Mouse (Mus musculus) MEL (cell line): ENCODE data around the gene Adgrg5. TPM values are rescaled to one million over a fixed set of nuclear protein-coding genes. Genes with fewer than 3 reads are reported as not detected.
A peak's percentile ranks its signal among the peaks of the same experiment; 100 is the strongest.

Source experiments
- DNase-seq: peaks from one replicate; pipeline ENCODE4 v3.0.0; 2011; ENCODE audit warnings: low read depth, low spot score
- H3K27ac ChIP-seq: 2 replicates; pipeline ENCODE4 v1.5.1; 2012; ENCODE audit warnings: low read depth, mild to moderate bottlenecking, control low read depth, low read length, moderate library complexity; ENCODE audit not compliant: control insufficient read depth
- H3K27me3 ChIP-seq, 2 experiments: fragments of 150-350 bp in 1 of 2; sonication (generic) in 1 of 2; 2 replicates each; pipeline ENCODE4 v1.6.1; 2012; ENCODE audit warnings: low read length in 2 of 2, mild to moderate bottlenecking in 2 of 2, improper control_type of control experiment in 1 of 2, moderate library complexity in 1 of 2; ENCODE audit not compliant: insufficient read depth in 2 of 2, control insufficient read depth in 1 of 2
- H3K36me3 ChIP-seq, 2 experiments: 2 replicates each; pipeline ENCODE4 v1.6.1; 2012 to 2014; ENCODE audit warnings: low read length in 2 of 2, improper control_type of control experiment in 1 of 2, inconsistent platforms in 1 of 2, mild to moderate bottlenecking in 1 of 2; ENCODE audit not compliant: insufficient read depth in 2 of 2, control insufficient read depth in 1 of 2
- H3K4me1 ChIP-seq, 2 experiments: fragments of 150-350 bp in 1 of 2; sonication (generic) in 1 of 2; 2 replicates each; pipeline ENCODE4 v1.6.1; 2012; ENCODE audit warnings: low read length in 2 of 2, improper control_type of control experiment in 1 of 2, mild to moderate bottlenecking in 1 of 2; ENCODE audit not compliant: insufficient read depth in 2 of 2, control insufficient read depth in 1 of 2
- H3K4me3 ChIP-seq, 2 experiments: fragments of 150-350 bp in 1 of 2; sonication (generic) in 1 of 2; 2 replicates each; pipeline ENCODE4 v1.5.1; 2012; ENCODE audit warnings: low read depth in 2 of 2, low read length in 2 of 2, mild to moderate bottlenecking in 2 of 2, moderate library complexity in 2 of 2, control low read depth in 1 of 2, improper control_type of control experiment in 1 of 2; ENCODE audit not compliant: control insufficient read depth in 1 of 2, insufficient read depth in 1 of 2
- H3K79me2 ChIP-seq: 2 replicates; pipeline ENCODE4 v1.6.1; 2012; ENCODE audit warnings: mild to moderate bottlenecking, low read length, moderate library complexity; ENCODE audit not compliant: control insufficient read depth, poor library complexity, insufficient read depth
- H3K9ac ChIP-seq: 2 replicates; pipeline ENCODE4 v1.6.1; 2012; ENCODE audit warnings: low read depth, mild to moderate bottlenecking, control low read depth, low read length, moderate library complexity; ENCODE audit not compliant: control insufficient read depth, poor library complexity, severe bottlenecking
- H3K9me3 ChIP-seq: fragments of 150-350 bp; sonication (generic); replicated peaks from 2 replicates; pipeline ENCODE4 v1.6.1; 2012; ENCODE audit warnings: mild to moderate bottlenecking, low read length, improper control_type of control experiment, moderate library complexity; ENCODE audit not compliant: insufficient read depth
- ELF1 ChIP-seq: IDR thresholded peaks from 2 replicates; pipeline ENCODE4 v1.6.1; 2014; ENCODE audit warnings: low read depth, mild to moderate bottlenecking, inconsistent platforms, low read length, improper control_type of control experiment, moderate library complexity
- EP300 ChIP-seq, 2 experiments: IDR thresholded peaks; 2 replicates each; pipeline ENCODE4 v1.6.1; 2011; ENCODE audit warnings: improper control_type of control experiment in 2 of 2, low read length in 2 of 2, low read depth in 1 of 2, mild to moderate bottlenecking in 1 of 2
- KAT2A ChIP-seq: conservative IDR thresholded peaks from 2 replicates; pipeline ENCODE4 v1.6.1; 2012; ENCODE audit warnings: low read depth, low read length, improper control_type of control experiment, inconsistent platforms
- MAZ ChIP-seq: IDR thresholded peaks from 2 replicates; pipeline ENCODE4 v1.6.1; 2012; ENCODE audit warnings: low read depth, mild to moderate bottlenecking, inconsistent platforms, low read length, improper control_type of control experiment
- MEF2A ChIP-seq: IDR thresholded peaks from 2 replicates; pipeline ENCODE4 v1.6.1; 2014; ENCODE audit warnings: low read depth, mild to moderate bottlenecking, inconsistent platforms, low read length, improper control_type of control experiment; ENCODE audit not compliant: poor library complexity, insufficient replicate concordance, severe bottlenecking; ENCODE audit errors: extremely low read depth
- MYB ChIP-seq: IDR thresholded peaks from 2 replicates; pipeline ENCODE4 v1.6.1; 2011; ENCODE audit warnings: mild to moderate bottlenecking, low read depth, low read length, improper control_type of control experiment
- NELFE ChIP-seq: IDR thresholded peaks from 2 replicates; pipeline ENCODE4 v1.6.1; 2011; ENCODE audit warnings: low read depth, low read length, improper control_type of control experiment
- POLR2A ChIP-seq, 2 experiments: IDR thresholded peaks; 2 replicates each; pipeline ENCODE4 v1.6.1; 2011 to 2012; ENCODE audit warnings: low read length in 2 of 2, mild to moderate bottlenecking in 2 of 2, control low read depth in 1 of 2, improper control_type of control experiment in 1 of 2, low read depth in 1 of 2, moderate library complexity in 1 of 2; ENCODE audit not compliant: control insufficient read depth in 1 of 2, insufficient read depth in 1 of 2, poor library complexity in 1 of 2
- POLR2AphosphoS5 ChIP-seq: IDR thresholded peaks from 2 replicates; pipeline ENCODE4 v1.6.1; 2012; ENCODE audit warnings: low read depth, borderline replicate concordance, mild to moderate bottlenecking, inconsistent platforms, low read length, moderate library complexity, mixed read lengths
- RCOR1 ChIP-seq: IDR thresholded peaks from 2 replicates; pipeline ENCODE4 v1.6.1; 2012; ENCODE audit warnings: low read depth, mild to moderate bottlenecking, inconsistent platforms, low read length, improper control_type of control experiment
- TAL1 ChIP-seq: IDR thresholded peaks from 2 replicates; pipeline ENCODE4 v1.6.1; 2012; ENCODE audit warnings: mild to moderate bottlenecking, inconsistent platforms, low read length, moderate library complexity, mixed read lengths
- UBTF ChIP-seq: IDR thresholded peaks from 2 replicates; pipeline ENCODE4 v1.6.1; 2012; ENCODE audit warnings: low read depth, mild to moderate bottlenecking, inconsistent platforms, low read length, improper control_type of control experiment, moderate library complexity, borderline replicate concordance; ENCODE audit not compliant: insufficient read depth
- USF1 ChIP-seq: IDR thresholded peaks from 2 replicates; pipeline ENCODE4 v1.6.1; 2014; ENCODE audit warnings: low read depth, mild to moderate bottlenecking, inconsistent platforms, low read length, improper control_type of control experiment, moderate library complexity
- ZKSCAN1 ChIP-seq: IDR thresholded peaks from 2 replicates; pipeline ENCODE4 v1.6.1; 2012; ENCODE audit warnings: low read depth, mild to moderate bottlenecking, inconsistent platforms, low read length, improper control_type of control experiment, moderate library complexity
- ZMIZ1 ChIP-seq: IDR thresholded peaks from 2 replicates; pipeline ENCODE4 v1.6.1; 2012; ENCODE audit warnings: low read depth, mild to moderate bottlenecking, inconsistent platforms, low read length, improper control_type of control experiment, moderate library complexity
- ZNF384 ChIP-seq: IDR thresholded peaks from 2 replicates; pipeline ENCODE4 v1.6.1; 2012; ENCODE audit warnings: low read depth, mild to moderate bottlenecking, inconsistent platforms, low read length, improper control_type of control experiment
- polyA plus RNA-seq, 2 experiments: library from polyadenylated mRNA; stranded (reverse) in 1 of 2; unstranded in 1 of 2; fragments of >175 nt in 1 of 2; fragments of >200 nt in 1 of 2; gene quantifications; 2 replicates each; pipeline versions ENCODE4 v1.2.1 to v1.2.4; 2012; ENCODE audit warnings: low replicate concordance in 2 of 2, low read depth in 1 of 2; ENCODE audit not compliant: insufficient read length in 2 of 2, insufficient read depth in 1 of 2, missing spikeins in 1 of 2
- total RNA-seq: library from RNA; depleted of rRNA; stranded (reverse); fragments of 300-350 nt; gene quantifications from 2 replicates; pipeline ENCODE4 v1.2.3, GENCODE M21; 2012

The Adgrg5 gene
- total and polyA plus RNA-seq, 3 experiments, result 0.04 to 1.3 TPM; not detected in 1

DNA sequence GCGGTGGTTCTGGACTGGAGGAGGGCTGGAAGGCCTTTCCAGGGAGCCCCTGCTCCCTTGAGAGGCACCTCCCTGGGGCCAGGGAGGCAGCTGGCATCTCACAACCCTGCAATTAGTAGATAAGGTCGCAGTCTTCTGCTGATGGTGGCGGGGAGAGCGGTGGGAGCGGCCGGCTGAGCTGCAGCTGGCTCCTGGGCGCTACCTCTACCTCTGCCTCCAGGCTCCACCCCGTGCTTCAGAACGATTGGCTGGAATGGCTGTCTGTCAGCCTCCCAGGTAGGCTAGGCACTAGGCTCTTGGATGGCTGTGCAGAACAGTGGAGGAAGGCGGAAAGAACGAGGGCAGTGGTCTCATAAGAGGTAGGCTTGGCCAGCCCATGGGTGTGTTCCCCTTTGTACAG, 24.2 kb upstream of the Adgrg5 start:
- no peak for TF ChIP-seq MAZ
- no peak for TF ChIP-seq EP300 (IDR thresholded peaks at IDR 0.05; ENCODE audit: low read depth in 1 of 2, low read length in 2 of 2)
- TF ChIP-seq TAL1, result peak; percentile 56
- no peak for TF ChIP-seq RCOR1
- TF ChIP-seq ZNF384, result no peak
- no peak for TF ChIP-seq MEF2A
- no peaks in the 10 kb centered on the region for H3K9me3 ChIP-seq
- H3K27ac ChIP-seq, result no peak overlapping the region
- peak; percentile 35 for DNase-seq
- H3K36me3 ChIP-seq, result no peaks in the 10 kb centered on the region
- H3K4me1 ChIP-seq, result 0 out of 4 replicates have a peak, but pooled peaks cover 0 to 4% of the 10 kb centered on the region in 2 experiments
- H3K9ac ChIP-seq, result no peak overlapping the region
- H3K79me2 ChIP-seq, result no peaks in the 10 kb centered on the region
- peaks cover 0 to 10% of the 10 kb centered on the region in 2 experiments; a peak in 2 of 4 replicates for H3K27me3 ChIP-seq
- no peak overlapping the region for H3K4me3 ChIP-seq

DNA sequence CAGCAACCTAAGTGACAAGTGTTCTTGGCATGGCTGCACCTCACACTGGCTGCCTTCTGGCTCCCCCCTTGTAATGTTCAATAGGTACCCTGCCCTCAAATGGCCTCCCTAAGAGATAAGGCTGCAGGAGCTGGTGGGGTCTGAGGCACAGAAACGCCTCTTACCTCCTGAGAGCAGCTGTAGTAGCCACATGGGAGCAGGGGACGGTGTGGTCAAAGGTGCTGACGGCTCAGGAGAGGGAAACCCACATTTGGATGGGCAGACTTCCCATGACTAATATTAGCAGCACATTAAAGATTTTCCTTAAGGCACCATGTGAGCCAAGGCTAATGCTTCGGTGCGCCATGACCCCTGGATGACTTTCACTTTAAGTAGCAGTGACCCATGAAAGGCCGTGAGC, 22.9 kb upstream of the Adgrg5 start:
- DNase-seq, result no peak
- H3K4me1 ChIP-seq, result 0 out of 4 replicates have a peak, but pooled peaks cover 0 to 4% of the 10 kb centered on the region in 2 experiments
- no peak overlapping the region for H3K27ac ChIP-seq
- H3K9me3 ChIP-seq, result no peaks in the 10 kb centered on the region
- no peak overlapping the region for H3K4me3 ChIP-seq
- peaks cover 0 to 8% of the 10 kb centered on the region in 2 experiments; a peak in 1 of 4 replicates for H3K27me3 ChIP-seq
- no peaks in the 10 kb centered on the region for H3K36me3 ChIP-seq
- H3K9ac ChIP-seq, result no peak overlapping the region
- H3K79me2 ChIP-seq, result no peaks in the 10 kb centered on the region
- TF ChIP-seq ELF1 (no peak), USF1 (no peak), POLR2A (IDR thresholded peaks at IDR 0.05; ENCODE audit: control insufficient read depth in 1 of 2, insufficient read depth in 1 of 2, low read depth in 1 of 2, low read length in 2 of 2, poor library complexity in 1 of 2) (no peak), UBTF (no peak), MYB (no peak), MAZ (no peak), ZKSCAN1 (no peak), NELFE (no peak), KAT2A (no peak), POLR2AphosphoS5 (no peak), ZMIZ1 (no peak)
